Mouse (Mus musculus) myocyte (in vitro differentiated cells): ENCODE measurements at regions not wholly inside any gene's neighbourhood (a gene's known extent, or its start where the extent isn't known, plus 50 kb on each side); places are given as distances from the start of the nearest gene placed in this dataset.

Source experiments
- E2F4 ChIP-seq: IDR thresholded peaks from one replicate; pipeline ENCODE4 v1.6.1; 2011; ENCODE audit warnings: mild to moderate bottlenecking, control low read depth, moderate library complexity; ENCODE audit not compliant: insufficient read depth
- POLR2A ChIP-seq: IDR thresholded peaks from one replicate; pipeline ENCODE4 v1.6.1; 2011; ENCODE audit warnings: low read depth, mild to moderate bottlenecking, control low read depth, moderate library complexity; ENCODE audit not compliant: insufficient read length

DNA sequence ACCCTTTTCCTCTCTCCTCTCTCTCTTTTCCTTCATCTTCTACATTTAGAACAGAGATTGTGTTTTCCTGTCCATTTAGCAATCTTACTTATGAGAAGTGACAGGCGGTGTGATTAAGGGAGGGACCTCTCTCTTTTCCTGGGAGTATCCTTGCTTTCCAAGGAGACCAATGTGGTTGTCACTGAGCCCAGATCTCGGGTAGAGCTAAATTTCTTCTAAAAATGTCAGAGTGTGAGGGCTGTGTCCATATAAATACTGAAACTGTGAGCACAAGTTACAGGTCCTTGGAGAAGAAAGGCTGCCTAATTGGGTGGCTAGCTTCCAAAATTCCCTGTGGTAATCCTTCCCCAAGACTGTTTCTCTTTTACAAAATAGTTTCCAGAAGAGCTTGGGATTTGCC lies 166.4 kb upstream of the Arhgap20 start:
- TF ChIP-seq POLR2A (no peak), E2F4 (no peak)
